Mouse (Mus musculus) T-helper 1 cell (primary cell): Measurements from ENCODE around the gene Ccr5.

Experiments used
- in situ Hi-C: fragments of 300-600 bp; cut with MboI, MseI; formaldehyde crosslinking; loops from one replicate; pipeline ENCODE4 v1.15.1; 2025; ENCODE audit warnings: high pct_unique_total_duplicates

The Ccr5 gene

DNA sequence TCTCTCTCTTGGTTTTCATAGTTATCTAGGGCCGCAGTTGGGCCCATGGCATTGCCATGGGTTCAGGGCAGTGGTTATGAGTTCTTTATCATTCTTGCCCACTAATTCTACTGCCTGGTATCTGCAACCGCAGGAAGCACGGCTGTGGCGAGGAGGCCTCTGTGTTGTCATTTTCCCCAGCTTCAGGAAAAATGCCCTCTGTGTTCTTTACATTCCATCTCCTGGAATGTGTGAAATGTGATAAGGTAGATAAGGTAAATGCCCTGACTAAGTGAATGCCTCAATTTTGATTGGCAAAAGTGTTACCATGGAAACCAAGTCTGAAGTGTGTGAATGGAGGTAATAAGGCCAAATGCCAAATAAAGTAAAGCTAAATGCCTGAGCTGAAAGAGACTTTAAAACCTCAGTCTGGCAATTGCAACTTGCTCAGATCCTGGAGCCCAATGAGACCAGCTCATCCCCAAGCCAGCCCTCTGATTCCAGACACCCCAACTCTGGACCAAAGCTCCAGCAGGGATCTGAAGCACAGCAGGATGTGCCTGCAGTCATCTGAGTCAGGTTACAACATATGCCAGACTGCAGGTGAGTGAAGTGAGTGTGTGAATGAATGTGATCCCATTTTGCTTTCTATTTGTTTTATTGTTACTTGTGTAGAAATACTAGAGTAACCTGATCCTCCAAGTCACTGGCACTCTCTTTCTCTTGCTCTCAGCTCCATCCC, 16.9 kb downstream of the Ccr5 start:
- in situ Hi-C loops, result no loop called here

DNA sequence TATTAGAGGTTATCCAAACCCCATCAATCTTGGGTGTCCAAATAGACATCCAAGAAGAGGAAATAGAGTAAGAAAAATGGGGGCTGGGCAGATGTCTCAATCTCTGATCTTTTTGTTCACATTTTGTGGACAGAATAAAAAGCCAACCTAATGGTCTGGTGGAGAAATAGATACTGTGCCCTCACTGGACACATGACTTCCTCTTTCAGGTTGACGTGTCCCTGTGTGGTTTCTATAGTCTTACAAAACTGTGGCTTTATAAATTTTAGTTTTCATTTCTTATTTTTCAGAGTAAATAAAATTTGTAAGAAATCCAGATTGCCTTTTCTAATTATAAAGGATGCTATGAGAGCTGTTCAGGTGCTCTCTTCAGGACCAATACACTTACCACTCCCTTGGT, 22.3 kb downstream of the Ccr5 start:
- in situ Hi-C loops, result loop anchor here (5.0 kb wide), 2 partner anchors 161 to 276 kb away; no protein-coding TSS in a partner anchor

DNA sequence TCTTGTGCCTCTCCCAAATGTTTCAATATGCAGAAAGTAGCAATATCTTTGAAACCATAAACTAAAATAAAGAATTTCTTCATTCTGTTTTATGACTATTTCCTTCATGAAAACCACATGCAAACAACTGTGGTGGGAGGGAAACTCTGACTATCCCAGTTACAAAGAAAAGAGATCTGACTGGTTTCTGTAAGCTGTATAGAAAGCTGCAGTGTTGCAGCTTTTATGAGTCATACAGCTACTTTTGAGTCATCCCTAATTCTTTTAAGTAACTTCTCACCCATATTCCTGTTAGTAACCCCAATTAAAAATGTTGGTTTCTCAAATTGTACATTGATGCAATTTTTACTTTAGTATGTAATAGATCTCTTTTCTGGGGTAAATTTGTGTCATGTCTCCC, 25.0 kb downstream of the Ccr5 start:
- in situ Hi-C loops, result no loop called here
